In genomic region chr12:10439483-10440235, GRCm38 (mm10) we compare ENCODE assay signal across 10 mouse cellular contexts. TPM values are rescaled to one million over a fixed set of nuclear protein-coding genes. Genes with fewer than 3 reads are reported as not detected.
DNase-seq lines count a peak whose midpoint lies in the region.
"Had no signal": no experiment of that assay in that cellular context is flagged by ENCODE, and none has a peak within 500 bp of the region (broad histone marks: within the 10 kb centered on the region; RNA-seq: fewer than 3 reads in every experiment).

No protein-coding gene starts in this region.

- no peaks in the 10 kb centered on the region for H3K36me3 ChIP-seq in embryonic facial prominence, embryonic 10.5 days (replicated peaks)

- no peaks in the 10 kb centered on the region for H3K9me3 ChIP-seq in embryonic facial prominence, embryonic 10.5 days

- H3K27me3 ChIP-seq in embryonic facial prominence, embryonic 10.5 days (replicated peaks; ENCODE audit: low read depth, poor library complexity, severe bottlenecking) = peaks cover 6% of the 10 kb centered on the region; the same call in 1 of the 2 replicates

- 25% methylated on average over 14 of the region's 14 CpGs for WGBS in embryonic facial prominence, embryonic 10.5 days

- peaks cover 28% of the 10 kb centered on the region for H3K4me1 ChIP-seq in embryonic facial prominence, embryonic 10.5 days

- intact Hi-C loops in heart, postnatal 10 days (cut with DNase I) = loop anchor here (2.0 to 10.0 kb wide), 6 partner anchors 49 to 1275 kb away; partner anchors contain the start of genes Osr1 and Rdh14

- DNase-seq in heart, postnatal 10 days = peak; percentile 16 to 22
- DNase-seq in heart, adult 8-10 months (ENCODE audit: low spot score) = no peak
- DNase-seq in lung, postnatal 10 days = peak; percentile 7
- no peak for DNase-seq in lung, postnatal 4 days
- DNase-seq in embryonic facial prominence, embryonic 10.5 days (ENCODE audit: low spot score) = peak; percentile 21
- DNase-seq in retina, embryonic 14.5 days (ENCODE audit: low spot score) = peak; percentile 49
- DNase-seq in cerebellum, adult 8-10 months = no peak
- no peak for DNase-seq in right cerebral cortex, adult 2 months (ENCODE audit: low spot score in 2 of 2)
- DNase-seq: adrenal gland, adult 2 months; right cerebral cortex, postnatal 25 days had no signal

- no peak overlapping the region for H3K27ac ChIP-seq in embryonic facial prominence, embryonic 10.5 days (replicated peaks)

- H3K4me3 ChIP-seq in embryonic facial prominence, embryonic 10.5 days = no peak overlapping the region

RNA-seq across cellular contexts. Expression of gene Rdh14, which starts 49.1 kb away (rescaled TPM):
- total RNA-seq in heart, postnatal 10 days (2021) = 10 to 100 TPM; 41.9 to 48.3 TPM
- total RNA-seq in heart, adult 8-10 months (2022) = 10 to 100 TPM; 56.1 to 63.7 (median 61.1) TPM
- polyA plus RNA-seq in embryonic facial prominence, embryonic 10.5 days (2016; fragmentation: Nextera tagmentation; extraction: Ambion mirVana) = 19.6 and 23.8 TPM in 2 replicates

Comparison
In these comparisons a context has a peak if more than half of its experiments do, and no peak if none do; other contexts are left out.
1. DNase-seq: peak in heart, postnatal 10 days (2 of 2), lung, postnatal 10 days (single experiment), embryonic facial prominence, embryonic 10.5 days (single experiment) and retina, embryonic 14.5 days (single experiment); none in heart, adult 8-10 months (single experiment), lung, postnatal 4 days (0 of 2), cerebellum, adult 8-10 months (single experiment) and right cerebral cortex, adult 2 months (0 of 2).